ENCODE assay signal across 10 mouse cellular contexts in genomic region chr1:179866056-179866772, GRCm38 (mm10).
DNase-seq lines count a peak whose midpoint lies in the region; ATAC-seq and TF ChIP-seq lines count a peak whose summit lies in the region.
"Had no signal": no experiment of that assay in that cellular context is flagged by ENCODE, and none has a peak within 500 bp of the region (broad histone marks: within the 10 kb centered on the region; RNA-seq: fewer than 3 reads in every experiment).

No protein-coding gene starts in this region.

- peak overlapping the region; percentile 26 for H3K4me2 ChIP-seq in kidney, embryonic 16.5 days (replicated peaks; ENCODE audit: low read depth, low read length)

- ATAC-seq in kidney, embryonic 16.5 days (ENCODE audit: low FRiP score, low TSS enrichment) = peak; percentile 90

- peak overlapping the region; percentile 45 for H3K4me3 ChIP-seq in gastrocnemius, adult 2 months
- no peak overlapping the region for H3K4me3 ChIP-seq in kidney, embryonic 16.5 days (ENCODE audit: low read length)
- H3K4me3 ChIP-seq: megakaryocyte, embryonic 14.5 days had no signal

- H3K9me3 ChIP-seq in kidney, embryonic 16.5 days (ENCODE audit: low read length) = no peaks in the 10 kb centered on the region
- H3K9me3 ChIP-seq: megakaryocyte, embryonic 14.5 days had no signal

- intact Hi-C loops in gastrocnemius, adult 2 months (cut with DNase I) = no loop called here

- DNase-seq in gastrocnemius, adult 2 months = peak; percentile 34
- DNase-seq in gastrocnemius, postnatal 4 days (ENCODE audit: low spot score in 2 of 2) = no peak
- peak; percentile 45 to 46 for DNase-seq in heart, adult 18-20 months
- DNase-seq in lung, postnatal 25 days (ENCODE audit: low spot score) = peak; percentile 84
- no peak for DNase-seq in frontal cortex, postnatal 10 days (ENCODE audit: low spot score in 2 of 2)
- DNase-seq in thymus, adult 18-20 months = no peak
- no peak for DNase-seq in left cerebral cortex, adult 11 months (ENCODE audit: low spot score)
- DNase-seq: cerebellum, adult 18-20 months had no signal

- H3K36me3 ChIP-seq in kidney, embryonic 16.5 days (ENCODE audit: insufficient read depth, low read length) = no peaks in the 10 kb centered on the region

- WGBS in kidney, embryonic 16.5 days = 31% methylated on average over 16 of the region's 16 CpGs

- H3K27me3 ChIP-seq in kidney, embryonic 16.5 days (ENCODE audit: insufficient read depth, low read length) = no peaks in the 10 kb centered on the region

- peaks cover 16% of the 10 kb centered on the region for H3K4me1 ChIP-seq in kidney, embryonic 16.5 days (ENCODE audit: insufficient read depth, low read length)

- H3K9ac ChIP-seq in kidney, embryonic 16.5 days (replicated peaks; ENCODE audit: low read length) = peak overlapping the region; percentile 42

- peak overlapping the region; percentile 86 for H3K27ac ChIP-seq in gastrocnemius, adult 2 months
- peak overlapping the region; percentile 93 for H3K27ac ChIP-seq in kidney, embryonic 16.5 days (ENCODE audit: low read length)

- no peak for TF ChIP-seq CTCF in gastrocnemius, adult 2 months (IDR thresholded peaks at IDR 0.05)

Comparison
In these comparisons a context has a peak if more than half of its experiments do, and no peak if none do; other contexts are left out.
1. DNase-seq: peak in gastrocnemius, adult 2 months (single experiment), heart, adult 18-20 months (2 of 2) and lung, postnatal 25 days (single experiment); none in gastrocnemius, postnatal 4 days (0 of 2), frontal cortex, postnatal 10 days (0 of 2), thymus, adult 18-20 months (0 of 2) and left cerebral cortex, adult 11 months (single experiment).